Mouse (Mus musculus) spleen, postnatal 0 days (tissue): ENCODE data around the gene Mief2. TPM values are rescaled to one million over a fixed set of nuclear protein-coding genes. Genes with fewer than 3 reads are reported as not detected.

Experiments
- polyA plus RNA-seq: library from polyadenylated mRNA; unstranded; fragments of >200 nt; fragmentation: Nextera tagmentation; extraction: Ambion mirVana; gene quantifications from 2 replicates; pipeline ENCODE4 v1.2.1, GENCODE M21; 2015

Mief2 gene
- 4.2 and 6.3 TPM in 2 replicates for polyA plus RNA-seq

GRCm38 (mm10) chr11:60728260-60728761 is at the start of gene Mief2:
Gene Mief2 (plus strand): TSS chr11:60728398.

GRCm38 (mm10) chr11:60699524-60700075 is 28.6 kb upstream of the Mief2 start, which contains the start of gene Llgl1:
Gene Llgl1 (plus strand): TSS chr11:60699723.

GRCm38 (mm10) chr11:60726601-60727391 is 1.4 kb upstream of the Mief2 start, which contains the start of gene Flii:
Gene Flii (minus strand): TSS chr11:60727263.

DNA sequence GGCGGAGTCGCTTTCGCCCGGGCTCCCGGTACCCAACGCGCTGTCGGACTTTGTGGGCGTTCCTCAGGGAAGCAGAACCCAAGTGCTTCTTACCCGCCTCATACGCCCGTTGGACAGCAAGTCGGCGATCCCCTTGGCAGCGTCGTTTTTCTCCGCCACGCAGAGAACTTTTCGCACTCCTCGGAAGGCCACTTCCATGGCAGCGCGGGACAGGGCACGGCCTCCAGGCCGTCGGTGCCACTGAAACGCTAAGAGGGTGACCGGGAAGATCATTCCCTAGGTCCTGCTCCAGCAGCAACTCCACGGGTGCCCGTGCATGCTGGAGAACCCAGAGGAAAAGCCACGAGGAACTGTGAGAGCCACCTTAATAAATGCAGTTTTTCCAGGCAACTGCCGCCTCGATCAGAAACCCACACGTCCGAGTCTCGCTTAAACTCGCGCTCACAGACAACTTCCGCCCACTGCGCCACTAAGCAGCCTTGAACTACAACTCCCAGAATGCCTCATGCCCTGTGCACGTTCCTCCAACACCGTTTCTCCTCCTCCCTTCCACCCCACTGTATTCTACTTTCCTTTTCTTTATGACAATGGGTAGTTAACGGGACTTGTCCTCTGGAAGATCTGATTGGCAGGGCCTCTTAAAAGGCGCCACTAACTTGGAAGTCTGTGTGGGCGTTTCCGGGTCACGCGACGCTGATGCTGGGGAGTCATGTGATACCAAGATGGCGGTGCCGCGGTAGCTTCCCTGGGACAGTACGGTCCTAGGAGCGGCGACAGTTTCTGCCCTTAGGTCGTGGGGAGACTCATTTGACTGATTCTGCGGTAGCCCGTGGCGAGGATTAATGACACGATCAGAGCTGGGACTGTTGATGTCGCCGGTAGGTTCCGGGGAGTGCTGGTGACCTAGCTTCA is 48.9 kb downstream of the Mief2 start, which contains the start of the genes Top3a and Smcr8:
Top3a (minus strand) TSS at position 537 of the 912 bp plus-strand sequence.
Smcr8 (plus strand) TSS at position 696 of the 912 bp plus-strand sequence.

Other genes starting within 250 kb of the Mief2 start
- gene Alkbh5, start 192.0 kb upstream of the Mief2 start, polyA plus RNA-seq = 25.1 and 26.9 TPM in 2 replicates
- gene Llgl1, start 28.7 kb upstream of the Mief2 start, polyA plus RNA-seq = 14.9 and 16.8 TPM in 2 replicates
- gene Flii, start 1.1 kb upstream of the Mief2 start, polyA plus RNA-seq = 39.8 and 50.0 TPM in 2 replicates
- 6.8 TPM in 2 replicates for gene Top3a, start 49.0 kb downstream of the Mief2 start, polyA plus RNA-seq
- 2.1 and 2.3 TPM in 2 replicates for gene Smcr8, start 49.1 kb downstream of the Mief2 start, polyA plus RNA-seq
- gene Shmt1, start 83.3 kb downstream of the Mief2 start, polyA plus RNA-seq = 13.4 and 19.6 TPM in 2 replicates
- gene Dhrs7b, start 102.2 kb downstream of the Mief2 start, polyA plus RNA-seq = 17.4 and 18.5 TPM in 2 replicates
- 30.7 and 31.1 TPM in 2 replicates for gene Tmem11, start 150.9 kb downstream of the Mief2 start, polyA plus RNA-seq
- gene Natd1, start 186.4 kb downstream of the Mief2 start, polyA plus RNA-seq = 10.1 and 10.9 TPM in 2 replicates
- gene Map2k3, start 203.6 kb downstream of the Mief2 start, polyA plus RNA-seq = 97.8 and 101 TPM in 2 replicates